Mouse (Mus musculus) adrenal gland, adult 10 weeks (tissue): ENCODE data around the gene Phyhipl. TPM values are rescaled to one million over a fixed set of nuclear protein-coding genes. Genes with fewer than 3 reads are reported as not detected.

Experiments
- polyA plus RNA-seq: library from polyadenylated mRNA; stranded (reverse); fragments of 350-450 nt; fragmentation: Illumina TruSeq; extraction: RNeasy Lipid Tissue Mini Kit (QIAGEN cat#74804); gene quantifications from one replicate; pipeline ENCODE4 v1.2.3, GENCODE M21; 2014; ENCODE audit warnings: low read depth, low replicate concordance

Phyhipl gene
- 4.5 TPM for polyA plus RNA-seq

DNA sequence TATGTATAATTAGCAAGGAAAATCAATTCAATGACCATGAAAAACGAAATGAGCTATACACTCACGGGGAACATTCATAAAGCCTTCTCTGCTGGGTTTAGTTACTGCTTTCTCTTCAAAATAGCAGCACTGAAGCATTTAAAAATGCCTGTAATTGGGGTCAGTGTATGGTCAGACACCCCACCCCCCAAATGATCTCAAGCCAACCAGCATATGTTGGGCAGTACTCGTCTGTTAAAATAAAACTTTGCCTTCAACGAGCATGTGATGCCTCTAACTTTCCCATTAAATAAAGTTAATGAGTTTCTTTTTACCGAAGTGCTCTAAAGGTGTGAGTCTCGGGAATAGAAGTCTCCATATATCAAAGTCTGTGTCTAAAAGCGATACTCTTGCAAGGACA, at the start of gene Phyhipl:
Gene Phyhipl, minus strand, starts transcription at position 138 of the 400 bp plus-strand sequence.

Other genes with a start within 250 kb of the Phyhipl start
- 35.3 TPM for gene Fam13c, start 215.5 kb downstream of the Phyhipl start, polyA plus RNA-seq